Mouse (Mus musculus) right cerebral cortex, postnatal 25 days (tissue): Measurements from ENCODE around the gene Kcne1l.
A peak's percentile ranks its signal among the peaks of the same experiment; 100 is the strongest.

Experiments used
- DNase-seq: peaks from one replicate; pipeline ENCODE4 v3.0.0; 2022

The Kcne1l gene

DNA sequence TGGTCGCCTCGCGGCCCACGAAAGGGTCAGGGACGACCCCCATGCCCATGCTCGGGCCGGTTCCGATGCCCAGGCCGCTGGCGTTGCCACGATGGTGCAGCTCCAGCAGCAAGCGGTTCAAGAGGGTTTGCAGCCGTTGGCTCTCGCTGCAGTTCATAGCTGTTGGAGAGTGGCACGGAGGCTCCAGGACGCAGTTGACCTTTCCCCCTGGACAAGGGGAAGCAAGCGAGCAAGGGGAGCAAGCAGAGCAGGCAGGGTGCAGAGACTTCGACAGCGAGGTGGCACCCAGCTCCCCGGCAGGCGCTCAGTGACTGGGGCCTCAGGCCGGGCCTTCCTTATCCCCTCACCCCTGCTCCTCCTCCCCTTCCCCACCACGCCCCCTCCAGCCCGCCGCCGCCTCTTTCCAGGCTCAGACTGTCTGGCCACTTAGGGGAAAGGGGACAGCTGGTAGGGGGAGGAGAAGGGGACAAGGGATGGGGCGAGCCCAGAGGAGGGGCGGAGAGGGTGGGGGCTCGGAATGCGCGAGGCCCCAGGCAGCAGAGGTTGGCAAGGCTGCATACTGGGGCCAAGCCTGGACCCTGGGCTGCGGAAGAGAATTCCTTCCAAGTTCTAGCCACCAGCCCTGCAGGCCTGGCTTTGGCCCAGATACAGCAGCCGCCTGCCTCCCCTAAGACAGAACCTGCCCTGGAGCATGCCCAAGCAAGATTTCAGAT is at the start of gene Kcne1l:
Gene Kcne1l, minus strand, starts transcription at position 426 of the 713 bp plus-strand sequence.
- no peak for DNase-seq

DNA sequence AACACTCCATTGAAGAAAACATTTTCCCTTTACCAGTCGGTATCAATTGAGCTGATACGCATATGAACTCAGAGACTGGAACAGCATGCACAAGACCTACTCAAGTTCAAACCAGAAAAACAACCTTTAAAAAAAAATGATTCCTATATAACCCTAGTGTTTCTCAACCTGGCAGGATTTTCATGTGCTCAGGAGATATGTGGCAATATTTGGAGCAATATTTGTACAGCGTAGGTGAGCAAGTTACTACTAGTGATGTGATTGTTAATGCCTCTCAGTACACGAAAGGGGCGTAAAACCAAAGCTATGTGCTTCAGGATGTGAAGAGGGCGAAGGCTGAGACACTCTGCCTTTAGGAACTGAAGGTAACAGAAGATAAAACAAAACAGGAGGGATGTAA is 30.1 kb upstream of the Kcne1l start:
- DNase-seq: no peak

DNA sequence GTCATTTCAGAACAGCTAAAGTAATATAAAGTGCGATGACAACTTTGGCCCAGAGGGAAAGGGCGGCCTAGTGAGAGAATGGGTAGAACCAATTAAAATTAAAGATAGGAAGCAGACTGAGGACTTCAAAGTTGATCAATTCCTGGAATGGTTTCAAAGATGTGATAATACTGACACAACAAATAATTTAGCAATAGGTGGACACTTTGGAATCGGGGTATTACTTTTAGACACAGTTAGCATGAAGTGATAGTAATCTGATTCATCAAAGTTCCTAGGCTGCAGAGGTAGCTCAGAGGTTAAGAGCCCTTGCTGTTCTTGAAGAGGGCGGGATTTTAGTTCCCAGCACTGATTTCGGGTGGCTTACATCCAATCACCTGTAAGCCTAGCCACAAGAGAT is 29.4 kb upstream of the Kcne1l start:
- DNase-seq: no peak

DNA sequence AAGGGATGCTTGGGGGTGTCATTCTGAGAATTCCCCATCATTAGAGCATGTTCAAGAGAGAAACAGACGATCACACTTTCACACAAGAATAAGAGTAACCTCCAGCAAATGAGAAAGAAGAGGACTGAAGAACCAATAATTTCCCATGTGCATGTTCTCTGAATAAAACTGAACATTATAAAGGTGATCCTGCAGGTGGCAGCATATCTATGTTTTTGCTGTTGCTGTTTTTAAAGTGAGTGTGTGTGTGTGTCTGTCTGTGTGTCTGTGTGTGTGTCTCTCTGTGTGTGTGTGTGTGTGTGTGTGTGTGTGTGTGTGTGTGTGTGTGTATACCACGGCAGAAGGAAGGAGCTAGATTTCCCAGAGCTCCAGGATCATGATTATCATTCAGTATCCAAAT is 19.7 kb upstream of the Kcne1l start:
- DNase-seq: no peak

DNA sequence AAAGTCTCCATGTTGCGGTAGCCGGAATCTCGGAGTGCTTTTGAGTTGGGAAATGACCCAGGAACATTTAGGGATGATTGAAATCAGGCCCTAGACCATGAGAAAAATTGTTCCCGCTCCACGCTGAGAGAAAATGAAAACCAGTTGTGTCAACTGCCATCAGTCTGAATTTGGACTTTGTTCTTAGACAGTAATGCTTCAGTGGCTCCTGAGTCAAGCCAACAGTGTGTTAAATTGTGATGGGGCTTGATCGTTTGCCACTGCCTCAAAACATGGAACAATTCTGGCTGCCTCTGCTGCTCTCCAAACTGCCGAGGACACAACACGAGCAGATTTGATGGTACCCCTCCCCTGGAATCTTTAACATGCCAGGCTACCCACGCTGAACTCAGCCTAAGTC is 10.0 kb upstream of the Kcne1l start:
- DNase-seq: no peak

DNA sequence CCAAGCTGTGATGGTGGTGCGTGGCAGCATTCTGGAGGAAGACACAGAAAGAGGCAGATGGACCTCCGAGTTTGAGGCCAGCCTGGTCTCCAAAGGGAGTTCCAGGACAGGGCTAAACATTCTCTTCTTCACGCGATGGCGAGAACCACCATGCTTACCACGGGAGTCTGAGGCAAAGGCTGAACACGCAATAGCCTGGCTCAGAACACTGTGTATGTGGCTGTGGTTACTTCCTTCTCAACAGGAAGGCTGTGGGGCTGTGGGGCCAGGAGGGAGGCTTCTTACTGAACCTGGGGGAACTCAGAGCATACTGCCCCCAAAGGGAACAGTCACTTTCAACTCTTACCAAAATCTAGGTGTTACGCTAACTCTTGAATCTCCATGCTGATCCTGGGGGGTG is 9.2 kb upstream of the Kcne1l start:
- no peak for DNase-seq

DNA sequence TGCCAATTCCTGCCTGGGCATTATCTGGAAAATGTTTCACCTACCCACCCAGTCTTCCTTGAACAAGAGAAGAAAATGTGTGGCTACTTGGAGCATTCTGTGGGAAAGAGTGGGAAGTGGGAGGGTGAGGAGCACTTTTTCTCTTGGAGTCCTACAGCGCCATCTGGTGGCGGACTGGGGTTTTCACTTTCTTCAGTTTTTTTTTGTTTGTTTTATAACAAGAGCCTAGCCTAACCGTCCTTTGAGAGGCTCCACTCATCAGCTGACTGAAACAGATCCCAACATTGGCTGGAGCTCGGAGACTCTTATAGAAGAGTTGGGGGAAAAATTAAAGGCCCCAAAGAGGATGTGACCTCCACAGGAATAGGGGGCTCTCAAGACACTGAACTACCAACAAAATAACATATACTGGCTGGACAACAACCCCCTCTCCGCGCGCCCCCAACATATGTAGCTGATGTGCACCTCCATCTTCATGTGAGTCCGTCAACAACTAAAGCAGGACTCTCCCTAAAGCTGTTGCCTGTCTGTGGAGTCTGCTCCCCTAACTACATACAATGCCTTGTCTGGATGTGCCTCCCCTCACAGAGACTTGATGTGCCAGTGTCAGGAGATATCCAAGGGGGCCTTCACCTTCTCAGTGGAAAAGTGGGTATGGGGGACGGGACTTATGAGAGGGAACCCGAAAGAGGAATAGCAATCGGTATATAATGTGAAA is 8.4 kb upstream of the Kcne1l start:
- DNase-seq: peak; percentile 72

DNA sequence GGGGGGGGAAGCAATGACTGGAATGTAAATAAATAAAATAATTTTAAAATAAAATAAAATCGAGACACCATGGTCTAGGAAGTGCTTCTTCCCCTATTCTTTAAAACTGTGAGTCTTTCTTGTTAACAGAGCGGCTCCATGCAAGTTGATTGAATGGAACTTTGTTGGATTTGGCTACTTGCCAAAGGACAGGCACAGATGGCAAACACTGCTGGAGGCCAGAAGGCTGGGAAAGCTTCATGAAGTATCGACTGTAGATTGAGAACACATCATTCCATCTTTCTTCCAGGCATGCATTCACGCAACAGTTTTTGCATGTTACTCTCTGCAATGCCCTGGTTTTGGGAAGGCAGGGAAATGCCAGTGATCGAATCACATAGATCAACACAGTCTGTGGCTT is 4.3 kb upstream of the Kcne1l start:
- no peak for DNase-seq

DNA sequence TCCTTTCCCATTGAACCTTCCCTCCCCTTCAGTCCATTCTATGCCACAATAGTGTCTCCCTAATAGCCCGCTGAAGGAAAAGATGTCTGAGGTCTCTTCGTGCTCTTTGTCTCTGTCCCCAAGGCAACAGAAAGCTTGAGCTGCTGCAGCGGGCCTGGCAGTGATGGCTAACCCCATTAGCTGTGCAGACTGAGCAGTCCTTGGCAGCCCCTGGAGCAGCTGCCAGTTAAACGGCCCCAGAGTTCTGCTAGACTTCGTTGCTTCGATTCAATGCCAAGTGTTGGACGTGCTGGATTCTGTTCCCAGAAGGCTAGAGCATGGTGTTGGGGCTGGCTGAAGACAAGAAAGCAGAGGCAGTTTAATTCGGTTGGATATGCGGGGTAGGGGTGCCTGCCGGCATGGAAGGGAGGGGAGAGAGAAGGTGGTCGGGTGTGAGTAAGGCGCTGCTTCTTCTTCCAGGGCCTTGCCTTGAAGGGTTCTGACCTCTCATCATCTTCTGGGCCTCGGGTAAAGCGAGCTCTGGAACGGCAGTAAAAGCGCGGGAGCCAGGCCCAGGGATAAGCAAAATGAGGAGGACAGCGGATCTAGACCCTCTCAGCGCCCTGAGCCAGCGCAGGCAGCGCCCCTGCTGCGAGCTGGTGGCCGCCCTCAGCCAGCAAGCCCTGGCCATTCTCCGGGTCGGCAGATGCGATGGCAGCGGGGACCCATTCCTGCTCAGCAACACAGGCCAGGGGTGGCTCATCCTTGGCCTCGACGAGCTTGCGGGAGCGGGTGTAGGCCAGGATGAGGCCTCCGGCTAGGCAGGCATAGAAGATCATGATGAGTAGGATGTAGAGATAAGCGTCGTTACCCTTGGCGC is 855 bp downstream of the Kcne1l start:
- DNase-seq: no peak

DNA sequence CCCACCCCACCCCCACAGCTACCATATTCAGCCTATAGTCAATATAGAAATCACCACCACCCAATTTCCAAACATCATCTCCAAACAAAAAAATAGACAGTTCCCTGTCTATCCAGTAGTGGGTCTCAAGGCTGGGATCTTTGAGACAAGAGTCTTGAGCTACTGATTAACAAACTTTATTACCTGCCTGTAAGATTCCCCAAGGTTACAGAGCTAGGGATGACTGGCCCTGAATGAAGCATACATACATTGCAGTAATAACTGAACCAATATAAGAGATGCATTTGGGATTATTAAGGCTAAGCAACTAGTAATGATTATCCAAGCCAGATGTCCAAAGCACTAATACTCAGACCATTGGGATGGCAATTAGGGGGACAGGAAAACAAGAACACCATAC is 1.5 kb downstream of the Kcne1l start:
- no peak for DNase-seq

DNA sequence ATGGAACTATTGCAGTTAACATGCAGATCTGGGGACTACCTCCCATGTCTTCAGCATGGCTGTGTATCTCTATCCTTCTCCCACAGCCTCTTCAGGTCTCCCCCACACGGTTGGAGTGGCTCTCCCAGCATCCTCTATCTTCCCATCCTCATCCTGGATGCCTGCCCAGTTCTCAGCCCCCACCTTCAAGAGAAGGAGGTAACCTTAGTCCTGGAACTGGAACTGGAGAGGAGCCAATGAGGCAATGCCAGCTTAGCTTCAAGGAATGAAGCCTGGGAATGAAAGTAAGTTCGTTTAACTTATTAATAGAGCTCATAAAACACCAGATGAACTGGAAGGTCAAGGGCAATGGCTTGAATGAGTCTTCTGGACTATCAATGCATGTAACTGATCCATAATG is 2.6 kb downstream of the Kcne1l start:
- no peak for DNase-seq

DNA sequence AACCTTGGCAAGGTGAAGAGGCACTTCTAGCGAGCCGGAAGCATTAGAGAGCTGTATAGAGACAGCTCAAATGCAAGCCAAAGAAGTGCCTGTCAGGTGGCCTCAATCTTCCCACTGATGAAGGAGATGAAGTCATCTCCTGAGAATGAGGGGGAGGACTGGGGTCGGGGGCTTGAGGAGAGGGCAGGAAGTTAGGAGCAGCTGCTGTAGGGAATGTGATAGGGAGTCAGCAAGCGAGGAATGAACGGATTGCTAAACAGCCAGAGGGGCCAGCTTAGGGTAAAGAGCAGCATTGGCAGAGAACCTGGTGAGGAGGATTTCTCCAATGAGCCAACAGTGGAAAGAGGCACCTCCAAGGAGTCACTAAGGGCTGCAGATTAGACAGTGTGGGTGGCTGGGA is 20.2 kb downstream of the Kcne1l start:
- DNase-seq: no peak

DNA sequence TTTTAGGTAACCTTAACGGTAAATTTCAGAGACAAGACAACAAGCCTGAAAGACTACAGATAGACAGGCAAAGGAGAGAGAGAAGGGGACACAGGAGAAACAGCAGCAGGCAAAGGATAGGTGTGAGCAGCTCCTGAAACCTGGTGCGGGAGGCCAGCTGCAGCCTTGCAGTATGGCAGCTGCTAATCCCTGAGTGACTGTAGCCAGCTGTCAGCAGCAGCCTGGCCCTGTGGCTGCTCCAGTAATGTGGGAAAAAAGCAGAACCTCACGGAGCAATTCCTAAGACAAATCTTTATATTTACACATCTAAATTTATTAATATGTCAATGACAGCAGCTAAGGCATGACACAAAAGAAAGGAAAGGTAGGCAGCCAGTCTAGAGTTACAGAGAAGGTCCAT is 29.5 kb downstream of the Kcne1l start:
- no peak for DNase-seq

DNA sequence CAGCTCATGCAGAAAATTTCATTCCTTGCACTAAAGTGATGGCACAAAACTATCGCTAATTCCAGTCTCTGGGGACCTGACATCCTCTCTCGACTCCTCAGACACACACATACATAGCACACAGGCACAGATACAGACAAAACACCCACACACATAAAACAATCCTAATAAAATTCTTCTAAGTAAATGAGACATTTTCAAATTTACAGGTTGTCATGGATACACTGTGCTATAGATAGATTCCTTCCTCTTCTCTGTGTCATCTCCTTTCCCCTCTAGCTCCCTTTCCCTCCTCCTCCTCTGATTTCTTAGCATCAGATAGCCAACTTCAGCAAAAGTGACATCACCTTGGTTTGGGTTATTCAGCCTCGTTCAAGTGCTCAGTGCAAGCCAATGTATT is 30.1 kb downstream of the Kcne1l start:
- no peak for DNase-seq
